Mouse (Mus musculus): ENCODE measurements around the gene Adora2b.
"Not testable (repeated sequence)": the region's sequence is repeated elsewhere in the genome, so short reads cannot be mapped to it uniquely, and the experiment has no call there.

Gene Adora2b

DNA sequence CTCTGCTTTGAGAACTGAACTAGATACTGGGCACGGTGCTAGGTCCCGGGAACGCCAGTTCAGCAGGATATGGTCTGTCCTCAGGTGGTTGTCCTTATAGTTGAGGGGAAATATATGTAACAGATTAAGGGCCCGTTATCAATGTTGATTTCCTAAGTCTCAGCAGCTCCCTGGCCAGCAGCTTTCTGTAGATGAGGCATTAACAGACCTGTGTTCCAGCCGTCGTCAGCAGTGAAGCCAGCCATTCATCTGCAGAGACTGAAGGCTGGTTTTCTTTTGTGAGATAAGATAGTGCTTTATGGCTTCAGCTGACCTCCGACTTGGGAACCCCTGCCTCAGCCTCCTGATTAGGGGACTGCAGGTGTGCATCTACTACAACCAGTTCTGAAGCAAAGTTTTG lies 15.2 kb downstream of the Adora2b start:
- DNase-seq, result no peak

DNA sequence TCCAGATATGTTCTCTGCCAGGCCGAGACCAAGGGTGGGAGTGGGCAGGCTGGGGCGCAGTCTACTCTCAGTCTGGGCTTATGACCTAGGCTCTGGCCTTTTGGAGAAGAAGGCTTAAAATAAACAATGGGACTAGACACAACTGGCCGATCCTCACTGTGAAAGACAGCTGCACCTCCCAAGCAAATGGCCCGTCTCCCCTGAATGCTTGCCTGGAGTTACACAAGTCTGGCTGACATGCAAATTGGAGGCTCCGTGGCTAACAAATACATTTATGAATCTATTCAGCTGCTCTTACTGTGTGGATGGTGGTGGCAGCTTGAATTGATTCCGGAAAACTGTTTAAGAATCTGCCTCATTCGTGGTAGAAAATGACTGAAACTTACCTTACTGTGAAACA lies 16.9 kb downstream of the Adora2b start:
- DNase-seq, result no peak

DNA sequence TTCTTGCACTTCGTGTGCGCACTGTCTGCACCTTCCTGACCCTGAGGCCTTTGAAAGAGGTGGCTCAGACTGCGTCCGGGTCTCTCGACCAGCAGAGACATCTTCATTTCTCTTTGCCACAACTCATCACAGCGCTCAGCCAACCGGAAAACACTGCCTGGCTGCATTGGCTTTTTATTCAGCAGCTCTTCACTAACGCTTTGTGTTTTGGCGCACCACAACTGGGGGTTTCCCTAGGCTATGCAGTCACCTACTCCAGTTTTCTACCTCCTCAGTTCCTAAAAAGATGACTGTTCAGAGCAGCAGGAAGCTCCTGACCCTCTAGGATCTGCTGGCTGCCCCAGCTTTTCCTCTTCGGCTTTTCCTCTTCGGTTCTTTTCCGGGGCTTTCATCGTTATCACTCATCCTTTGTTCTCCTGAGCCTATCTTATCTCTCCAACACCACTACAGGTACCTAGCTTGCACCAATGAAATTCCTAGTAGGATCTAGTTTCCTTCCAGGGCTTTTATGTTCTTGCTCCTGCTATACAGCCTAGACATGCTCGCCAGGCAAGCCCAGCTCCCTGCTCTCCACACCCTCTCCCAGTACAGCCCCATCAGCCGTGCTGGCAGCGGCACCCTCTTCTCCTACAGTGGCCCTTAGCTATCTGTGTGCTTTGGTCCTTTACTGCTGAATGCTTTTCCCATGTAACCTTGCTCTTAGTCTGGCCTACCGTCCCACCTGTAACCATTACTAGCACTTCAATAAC lies 17.9 kb downstream of the Adora2b start:
- no peak for DNase-seq

GRCm38 (mm10) chr11:62268381-62268780 lies 19.6 kb downstream of the Adora2b start:
- no peak for DNase-seq

- DNase-seq, result no peak
Observed at GRCm38 (mm10) chr11:62269097-62269496, 20.3 kb downstream of the Adora2b start.

DNA sequence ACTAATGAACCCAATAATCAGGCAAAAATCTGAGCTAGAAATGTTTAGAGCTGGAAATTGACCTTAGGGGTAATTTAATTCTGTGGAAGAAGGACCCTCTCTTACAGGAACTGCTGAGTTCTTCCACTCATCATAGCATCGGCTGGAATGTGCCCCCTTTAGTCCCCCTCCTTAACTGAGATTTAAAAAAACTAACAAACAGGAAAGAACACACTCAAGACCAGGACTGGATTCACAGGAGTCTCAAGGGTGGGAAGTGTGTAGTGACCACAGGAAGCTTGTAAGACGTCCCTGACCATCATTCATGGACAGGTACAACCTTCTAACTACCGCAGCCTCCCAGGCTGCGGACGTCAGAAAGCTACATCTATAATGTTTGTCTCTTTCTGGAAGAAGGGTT lies 22.1 kb downstream of the Adora2b start:
- no peak for DNase-seq

DNA sequence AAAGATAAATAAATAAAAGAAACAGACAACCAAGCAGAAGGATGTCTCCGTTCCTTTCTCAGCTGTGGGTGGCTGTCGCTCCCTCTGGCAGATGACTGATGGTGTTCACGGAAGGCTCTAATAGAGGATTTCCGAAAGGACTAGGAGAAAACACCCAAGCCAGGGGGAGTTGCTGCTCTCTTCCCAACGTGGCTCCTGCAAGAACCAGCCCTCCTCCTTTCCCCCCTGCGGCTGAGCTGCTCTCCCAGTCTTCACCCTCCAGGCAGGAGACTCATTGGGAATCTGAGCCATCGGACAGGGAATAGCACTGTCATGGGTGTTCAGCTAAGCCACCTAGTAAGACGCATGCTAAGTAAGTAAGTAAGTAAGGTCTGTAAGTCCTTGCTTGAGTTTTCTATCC lies 28.3 kb downstream of the Adora2b start:
- DNase-seq, result no peak

DNA sequence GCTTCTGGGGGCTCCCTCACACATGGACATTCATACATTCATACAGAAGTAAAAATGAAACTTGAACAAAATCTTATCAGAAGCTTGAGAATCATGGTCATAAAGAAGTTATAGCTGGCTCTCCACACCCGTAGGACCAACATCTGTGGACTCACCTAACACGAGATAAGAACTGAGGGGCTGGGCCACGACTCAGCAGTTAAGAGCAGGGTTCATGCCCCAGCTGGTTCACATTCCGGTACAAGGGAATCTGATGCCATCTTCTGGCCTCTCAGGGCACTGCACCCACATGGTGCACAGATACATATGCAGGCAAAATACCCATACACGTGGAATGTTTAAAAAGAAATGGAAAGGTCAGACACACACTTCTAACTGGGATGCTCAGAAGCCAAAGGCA lies 29.2 kb downstream of the Adora2b start:
- peak; percentile 62 for DNase-seq

DNA sequence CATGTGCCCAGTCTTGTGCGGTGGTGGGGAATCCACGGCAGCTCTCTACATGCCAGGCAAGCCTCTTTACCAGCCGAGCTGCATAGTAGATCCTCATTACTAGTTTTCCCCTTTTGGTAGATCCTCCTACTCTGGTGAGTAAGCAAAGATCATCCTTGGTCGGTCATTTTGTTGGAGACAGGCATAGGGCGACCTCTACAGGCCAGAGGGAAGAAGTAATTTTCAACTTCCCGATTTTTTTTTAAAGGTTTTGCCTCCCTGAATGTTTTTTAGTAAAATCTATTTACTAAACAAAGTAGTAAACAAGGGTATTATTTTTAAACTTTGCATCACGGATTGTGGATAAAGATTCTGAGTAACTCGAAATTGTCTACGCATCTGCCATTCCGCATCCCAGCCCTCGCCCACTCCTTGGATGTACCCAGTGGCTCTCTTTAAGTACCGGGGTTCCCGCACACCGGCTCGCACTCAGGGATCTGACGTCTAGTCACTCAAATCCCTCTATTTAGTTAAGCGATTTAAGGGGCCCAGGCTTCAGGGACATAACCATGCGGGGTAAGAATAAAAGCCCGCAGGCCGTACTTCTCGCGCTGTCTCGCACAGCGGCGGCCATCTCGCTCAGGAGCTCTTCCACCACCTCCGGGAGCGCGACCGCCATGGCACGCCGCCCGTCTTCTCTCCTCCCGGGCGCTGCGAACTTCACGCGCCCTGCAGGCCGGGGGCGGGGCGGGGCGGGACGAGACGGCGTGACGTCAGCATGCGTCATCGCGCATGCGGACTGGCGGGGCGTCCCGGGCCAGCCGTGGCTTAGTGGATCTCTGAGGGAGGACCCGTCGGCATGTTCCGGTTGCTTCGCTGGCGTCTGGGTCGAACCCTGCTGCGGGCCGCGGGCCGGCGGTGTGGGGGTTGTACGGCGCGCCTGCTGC lies 32.2 kb downstream of the Adora2b start, which contains the start of the genes Zswim7 and Ttc19:
Gene Zswim7 (minus strand): TSS at position 701 of the 926 bp plus-strand sequence.
Gene Ttc19 (plus strand): TSS at position 799 of the 926 bp plus-strand sequence.
- DNase-seq, result peak; percentile 91

DNA sequence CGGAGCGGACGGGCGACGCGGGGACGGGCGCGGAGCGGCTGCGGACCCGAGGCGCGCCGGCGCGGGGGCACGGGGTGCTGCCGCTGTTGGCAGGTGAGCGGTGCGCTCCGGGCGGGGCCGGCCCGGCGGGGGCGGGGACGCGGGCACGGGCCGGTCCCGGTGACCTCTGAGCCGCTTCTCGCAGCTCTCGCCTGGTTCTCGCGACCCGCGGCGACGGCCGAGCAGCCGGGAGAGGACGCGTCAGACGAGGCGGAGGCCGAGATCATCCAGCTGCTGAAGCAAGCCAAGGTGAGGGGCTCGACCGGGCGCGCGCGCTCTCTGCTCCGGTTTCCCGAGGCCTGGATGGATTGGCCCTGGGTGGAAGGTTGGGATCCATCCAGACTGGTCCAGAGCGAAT lies 32.8 kb downstream of the Adora2b start:
- DNase-seq, result peak; percentile 84

GRCm38 (mm10) chr11:62284020-62284419 lies 35.2 kb downstream of the Adora2b start:
- not testable (repeated sequence) for DNase-seq

- no peak for DNase-seq
Observed at GRCm38 (mm10) chr11:62285020-62285419, 36.2 kb downstream of the Adora2b start.

DNA sequence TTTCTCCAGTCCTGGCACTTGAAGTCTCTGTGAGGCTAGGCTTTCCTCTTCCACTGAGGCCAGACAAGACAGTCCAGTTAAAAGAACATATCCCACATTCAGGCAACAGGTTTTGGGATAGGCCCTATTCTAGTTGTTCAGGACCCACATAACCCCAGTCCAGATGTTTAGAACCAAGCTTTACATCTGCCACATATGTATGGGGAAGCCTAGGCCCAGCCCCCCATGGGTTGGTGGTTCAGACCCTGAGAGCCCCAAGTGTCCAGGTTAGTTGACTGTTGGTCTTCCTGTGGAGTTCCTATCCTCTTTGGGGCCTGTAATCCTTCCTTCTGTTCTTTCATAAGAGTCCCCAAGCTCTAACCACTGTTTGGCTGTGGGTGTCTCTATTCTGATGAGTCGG lies 38.9 kb downstream of the Adora2b start:
- no peak for DNase-seq

DNA sequence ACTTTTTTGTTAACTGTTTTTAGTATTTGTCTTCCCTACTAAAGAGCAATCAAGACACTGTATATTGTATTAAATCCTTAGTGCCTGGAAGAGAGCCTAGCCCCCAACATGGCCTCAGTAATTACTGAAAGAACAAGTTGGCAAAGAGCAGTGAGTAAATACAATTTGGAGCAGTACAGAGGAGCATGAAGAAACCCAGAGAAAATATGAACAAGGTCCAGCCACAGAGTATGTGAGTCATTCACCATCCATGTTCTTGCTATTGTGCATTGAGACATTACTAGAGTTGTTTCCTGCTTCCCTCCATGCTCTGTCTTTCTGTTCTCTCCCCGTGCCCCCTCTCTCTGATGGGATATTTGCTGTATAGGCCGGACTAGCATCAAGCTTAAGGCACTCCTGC lies 45.3 kb downstream of the Adora2b start:
- DNase-seq, result no peak

DNA sequence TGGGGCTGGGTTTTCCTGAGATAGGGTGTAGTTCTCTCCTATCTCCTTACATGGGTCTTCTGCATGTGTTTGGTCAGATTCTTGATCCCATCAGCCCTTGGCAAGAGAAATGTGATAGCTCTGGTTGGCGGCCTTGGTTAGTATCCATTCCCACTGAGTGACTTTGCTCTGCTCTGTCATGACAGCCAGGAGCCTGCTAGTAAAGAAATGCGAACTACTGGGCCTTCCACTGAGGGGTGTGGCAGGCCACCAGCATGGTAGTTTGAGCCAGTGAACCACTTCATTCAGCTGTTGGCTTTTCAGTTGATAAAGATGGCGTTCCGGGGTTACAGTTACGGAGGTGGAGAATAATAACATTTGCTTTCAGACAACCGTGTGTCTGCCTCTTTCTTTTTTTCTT lies 50.1 kb downstream of the Adora2b start:
- DNase-seq, result no peak

GRCm38 (mm10) chr11:62305866-62306265 lies 57.1 kb downstream of the Adora2b start:
- DNase-seq, result no peak

DNA sequence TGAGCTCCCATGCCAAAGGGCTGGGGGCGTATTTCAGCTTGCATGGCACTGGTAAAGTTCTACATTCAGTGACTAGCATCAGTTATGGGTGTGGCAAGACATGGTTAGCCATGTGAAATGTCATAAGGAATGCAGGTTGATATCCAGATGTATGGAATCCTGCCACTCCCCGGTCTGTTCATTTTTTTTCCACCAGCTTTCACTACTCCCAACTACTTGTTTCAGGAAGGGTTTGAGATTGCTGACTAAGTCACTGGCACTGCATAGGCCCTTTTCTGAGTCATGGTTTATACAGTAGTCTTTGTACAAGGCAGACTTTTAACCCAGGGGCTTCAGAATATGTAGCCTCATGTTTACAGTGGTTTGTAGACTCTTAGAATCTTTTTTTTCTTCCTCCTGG lies 60.5 kb downstream of the Adora2b start:
- DNase-seq, result no peak

DNA sequence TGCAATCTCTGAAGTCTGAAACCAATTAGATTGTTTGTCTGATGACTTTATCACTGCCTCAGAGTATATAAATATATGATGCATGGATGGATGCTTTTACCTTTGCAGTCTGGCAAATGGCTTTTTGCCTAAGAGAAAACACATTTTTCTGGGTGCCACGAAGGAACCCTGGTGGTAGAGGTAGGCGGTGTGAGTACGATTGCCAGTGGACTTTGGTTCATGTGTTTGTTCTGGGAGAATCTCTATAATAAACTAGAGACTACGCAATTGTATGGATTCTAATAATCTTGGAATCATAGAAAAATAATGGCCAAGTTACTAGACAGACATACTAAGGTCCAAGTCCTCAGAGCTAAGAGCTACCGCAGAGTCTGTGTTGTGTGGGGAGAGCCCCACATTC lies 66.2 kb downstream of the Adora2b start:
- no peak for DNase-seq

Data from kidney, adult 11 months (tissue).